Mouse (Mus musculus) neural tube, embryonic 12.5 days (tissue): ENCODE results near the gene Pcnp. TPM values are rescaled to one million over a fixed set of nuclear protein-coding genes. Genes with fewer than 3 reads are reported as not detected.
"Not testable (repeated sequence)": the region's sequence is repeated elsewhere in the genome, so short reads cannot be mapped to it uniquely, and the experiment has no call there.

Experiments used
- ATAC-seq: fragments of 200-750 bp; cut with Nextera tagmentation; 2 replicates; pipeline ENCODE4 v1.8.0; 2017; ENCODE audit warnings: low read depth, mild to moderate bottlenecking, moderate TSS enrichment, moderate library complexity; ENCODE audit not compliant: low FRiP score
- H3K27ac ChIP-seq: fragments of 300-500 bp; sonication (generic); 2 replicates; pipeline ENCODE4 v1.5.1; 2016
- H3K27me3 ChIP-seq: fragments of 300-500 bp; sonication (generic); replicated peaks from 2 replicates; pipeline ENCODE4 v1.6.1; 2016; ENCODE audit warnings: mild to moderate bottlenecking
- H3K36me3 ChIP-seq: fragments of 300-500 bp; sonication (generic); 2 replicates; pipeline ENCODE4 v1.6.1; 2016; ENCODE audit warnings: mild to moderate bottlenecking
- H3K4me1 ChIP-seq: fragments of 300-500 bp; sonication (generic); 2 replicates; pipeline ENCODE4 v1.6.1; 2016
- H3K4me2 ChIP-seq: fragments of 300-500 bp; sonication (generic); replicated peaks from 2 replicates; pipeline ENCODE4 v1.6.1; 2016; ENCODE audit warnings: mild to moderate bottlenecking
- H3K4me3 ChIP-seq: fragments of 300-500 bp; sonication (generic); 2 replicates; pipeline ENCODE4 v1.5.1; 2016
- H3K9ac ChIP-seq: fragments of 300-500 bp; sonication (generic); 2 replicates; pipeline ENCODE4 v1.6.1; 2016; ENCODE audit warnings: mild to moderate bottlenecking
- H3K9me3 ChIP-seq: fragments of 300-500 bp; sonication (generic); 2 replicates; pipeline ENCODE4 v1.6.1; 2016; ENCODE audit warnings: mild to moderate bottlenecking
- WGBS: fragments of 180-500 bp; shearing (Covaris S2); methylation state at CpG from one replicate; pipeline ENCODE4 v1.1.7; 2016; 5-methylcytosine and 5-hydroxymethylcytosine counted together
- polyA plus RNA-seq: library from polyadenylated mRNA; unstranded; fragments of >200 nt; fragmentation: Nextera tagmentation; extraction: Ambion mirVana; gene quantifications from 2 replicates; pipeline ENCODE4 v1.2.1, GENCODE M21; 2016

The Pcnp gene
- polyA plus RNA-seq, 1 experiment from 2014 or later = 270 TPM

- H3K4me3 ChIP-seq = no peak overlapping the region
- no peaks in the 10 kb centered on the region for H3K36me3 ChIP-seq
- H3K9me3 ChIP-seq = no peaks in the 10 kb centered on the region
- 58% methylated on average over 11 of the region's 11 CpGs for WGBS
- ATAC-seq = no peak
- no peak overlapping the region for H3K9ac ChIP-seq
- H3K4me2 ChIP-seq = no peak overlapping the region
- no peak overlapping the region for H3K27ac ChIP-seq
- no peaks in the 10 kb centered on the region for H3K4me1 ChIP-seq
- no peaks in the 10 kb centered on the region for H3K27me3 ChIP-seq
Observed at GRCm38 (mm10) chr16:56062981-56063380, 33.4 kb upstream of the Pcnp start.

- H3K4me2 ChIP-seq = no peak overlapping the region
- WGBS = 79% methylated on average over 7 of the region's 7 CpGs
- no peaks in the 10 kb centered on the region for H3K27me3 ChIP-seq
- H3K36me3 ChIP-seq = no peaks in the 10 kb centered on the region
- no peak for ATAC-seq
- H3K27ac ChIP-seq = no peak overlapping the region
- no peak overlapping the region for H3K4me3 ChIP-seq
- no peak overlapping the region for H3K9ac ChIP-seq
- no peaks in the 10 kb centered on the region for H3K4me1 ChIP-seq
- H3K9me3 ChIP-seq = no peaks in the 10 kb centered on the region
Observed at GRCm38 (mm10) chr16:56061995-56062594, 32.6 kb upstream of the Pcnp start.

GRCm38 (mm10) chr16:56058151-56058550 lies 28.6 kb upstream of the Pcnp start:
- no peak overlapping the region for H3K9ac ChIP-seq
- no peaks in the 10 kb centered on the region for H3K4me1 ChIP-seq
- no peak overlapping the region for H3K4me3 ChIP-seq
- no peaks in the 10 kb centered on the region for H3K9me3 ChIP-seq
- 77% methylated on average over 10 of the region's 10 CpGs for whole genome bisulfite sequencing
- H3K36me3 ChIP-seq = no peaks in the 10 kb centered on the region
- no peak for ATAC-seq
- no peaks in the 10 kb centered on the region for H3K27me3 ChIP-seq
- H3K27ac ChIP-seq = no peak overlapping the region
- no peak overlapping the region for H3K4me2 ChIP-seq

- 35% methylated on average over 7 of the region's 7 CpGs for WGBS
- H3K9me3 ChIP-seq = no peaks in the 10 kb centered on the region
- no peaks in the 10 kb centered on the region for H3K4me1 ChIP-seq
- H3K9ac ChIP-seq = no peak overlapping the region
- H3K36me3 ChIP-seq = no peaks in the 10 kb centered on the region
- H3K4me2 ChIP-seq = no peak overlapping the region
- H3K4me3 ChIP-seq = no peak overlapping the region
- no peak overlapping the region for H3K27ac ChIP-seq
- ATAC-seq = no peak
- H3K27me3 ChIP-seq = no peaks in the 10 kb centered on the region
Observed at GRCm38 (mm10) chr16:56056944-56057590, 27.5 kb upstream of the Pcnp start.

- Histone ChIP-seq H3K4me3 (no peak overlapping the region), H3K9me3 (no peaks in the 10 kb centered on the region), H3K4me2 (no peak overlapping the region), H3K36me3 (no peaks in the 10 kb centered on the region), H3K27ac (no peak overlapping the region), H3K9ac (no peak overlapping the region), H3K27me3 (no peaks in the 10 kb centered on the region), H3K4me1 (no peaks in the 10 kb centered on the region)
- ATAC-seq = no peak
- 77% methylated on average over 3 of the region's 3 CpGs for WGBS
Observed at GRCm38 (mm10) chr16:56055911-56056310, 26.4 kb upstream of the Pcnp start.

GRCm38 (mm10) chr16:56048038-56048437 lies 18.5 kb upstream of the Pcnp start, which contains the start of gene Senp7:
Gene Senp7 (plus strand): TSS chr16:56048338.
- not testable (repeated sequence) for H3K27me3 ChIP-seq, H3K27ac ChIP-seq, H3K36me3 ChIP-seq, H3K9me3 ChIP-seq, ATAC-seq, H3K4me2 ChIP-seq, H3K9ac ChIP-seq, H3K4me3 ChIP-seq, H3K4me1 ChIP-seq
- no CpG with 5 or more reads among the region's 4 CpGs for WGBS

GRCm38 (mm10) chr16:56038090-56038489 lies 8.6 kb upstream of the Pcnp start:
- peak overlapping the region; percentile 78 for H3K9ac ChIP-seq
- peaks cover 7% of the 10 kb centered on the region; the same call in 1 of the 2 replicates for H3K4me1 ChIP-seq
- peak; percentile 54 for ATAC-seq
- peaks cover 12% of the 10 kb centered on the region for H3K36me3 ChIP-seq
- no peaks in the 10 kb centered on the region for H3K9me3 ChIP-seq
- H3K4me2 ChIP-seq = peak overlapping the region; percentile 55
- no peaks in the 10 kb centered on the region for H3K27me3 ChIP-seq
- peak overlapping the region; percentile 70; the same call in 1 of the 2 replicates for H3K27ac ChIP-seq
- 36% methylated on average over 8 of the region's 8 CpGs for WGBS
- H3K4me3 ChIP-seq = peak overlapping the region; percentile 86

- peak within 1 kb of the TSS; percentile 55 for H3K4me2 ChIP-seq
Observed at GRCm38 (mm10) chr16:56037138-56038010, 7.8 kb upstream of the Pcnp start, which contains the start of gene Trmt10c. Gene Trmt10c (minus strand): TSS chr16:56037819.

GRCm38 (mm10) chr16:56036501-56036900 lies 7.0 kb upstream of the Pcnp start:
- peak overlapping the region; percentile 78; the same call in 1 of the 2 replicates for H3K9ac ChIP-seq
- H3K4me2 ChIP-seq = peak overlapping the region; percentile 55
- ATAC-seq = no peak
- H3K27ac ChIP-seq = no peak overlapping the region
- H3K4me1 ChIP-seq = peaks cover 7% of the 10 kb centered on the region; the same call in 1 of the 2 replicates
- no peaks in the 10 kb centered on the region for H3K27me3 ChIP-seq
- no peaks in the 10 kb centered on the region for H3K9me3 ChIP-seq
- WGBS = 71% methylated on average over 6 of the region's 6 CpGs
- H3K36me3 ChIP-seq = peaks cover 17% of the 10 kb centered on the region
- H3K4me3 ChIP-seq = peak overlapping the region; percentile 86

More at GRCm38 (mm10) chr16:56037138-56038010, 7.8 kb upstream of the Pcnp start, which contains the start of gene Trmt10c:
- H3K36me3 ChIP-seq = peaks cover 17% of the 10 kb centered on the region
- H3K27ac ChIP-seq = peak within 1 kb of the TSS; percentile 70
- H3K4me3 ChIP-seq = peak within 1 kb of the TSS; percentile 86
- H3K27me3 ChIP-seq = no peaks in the 10 kb centered on the region
- H3K4me1 ChIP-seq = peaks cover 7% of the 10 kb centered on the region; the same call in 1 of the 2 replicates
- WGBS = under 1% methylated on average over 63 of the region's 63 CpGs
- no peaks in the 10 kb centered on the region for H3K9me3 ChIP-seq
- peak within 1 kb of the TSS; percentile 78 for H3K9ac ChIP-seq
- ATAC-seq = peak; percentile 100

GRCm38 (mm10) chr16:56034566-56034965 lies 5.0 kb upstream of the Pcnp start:
- no peak overlapping the region for H3K9ac ChIP-seq
- peaks cover 15% of the 10 kb centered on the region; the same call in 1 of the 2 replicates for H3K4me1 ChIP-seq
- no peak overlapping the region for H3K27ac ChIP-seq
- H3K4me2 ChIP-seq = no peak overlapping the region
- peaks cover 17% of the 10 kb centered on the region for H3K36me3 ChIP-seq
- ATAC-seq = no peak
- no peak overlapping the region for H3K4me3 ChIP-seq
- H3K9me3 ChIP-seq = no peaks in the 10 kb centered on the region
- no peaks in the 10 kb centered on the region for H3K27me3 ChIP-seq
- 97% methylated on average over 6 of the region's 6 CpGs for WGBS

GRCm38 (mm10) chr16:56028722-56029551 lies 602 bp downstream of the Pcnp start:
- Histone ChIP-seq H3K9me3 (no peaks in the 10 kb centered on the region), H3K9ac (peak overlapping the region; percentile 95), H3K4me1 (peaks cover 17% of the 10 kb centered on the region), H3K27me3 (no peaks in the 10 kb centered on the region), H3K4me2 (peak overlapping the region; percentile 66), H3K36me3 (peaks cover 15% of the 10 kb centered on the region), H3K27ac (peak overlapping the region; percentile 83), H3K4me3 (peak overlapping the region; percentile 80)
- WGBS = under 1% methylated on average over 62 of the region's 62 CpGs
- peak; percentile 90 for ATAC-seq
